Mouse (Mus musculus): ENCODE results near the gene Tgtp2. TPM values are rescaled to one million over a fixed set of nuclear protein-coding genes. Genes with fewer than 3 reads are reported as not detected.

Tgtp2 gene
- total and polyA plus RNA-seq, 2 experiments from 2014 or later = not detected

Other genes starting within 250 kb of the Tgtp2 start
- 42.2 and 47.1 TPM in 2 replicates for gene Trim41, start 246.9 kb downstream of the Tgtp2 start, total RNA-seq (2014; rRNA removed)
- 4.4 TPM in 2 replicates for gene Trim41, start 246.9 kb downstream of the Tgtp2 start, polyA plus RNA-seq (2015; fragmentation: Nextera tagmentation; extraction: Ambion mirVana)
- gene Trim7, start 238.1 kb downstream of the Tgtp2 start, total RNA-seq (2014; rRNA removed) = 5.6 and 9.5 TPM in 2 replicates
- 1.9 and 2.5 TPM in 2 replicates for gene Trim7, start 238.1 kb downstream of the Tgtp2 start, polyA plus RNA-seq (2015; fragmentation: Nextera tagmentation; extraction: Ambion mirVana)
- gene Gm12184, start 237.6 kb downstream of the Tgtp2 start, total RNA-seq (2014; rRNA removed) = 8.0 and 9.3 TPM in 2 replicates
- gene Gm12184, start 237.6 kb downstream of the Tgtp2 start, polyA plus RNA-seq (2015; fragmentation: Nextera tagmentation; extraction: Ambion mirVana) = 3.7 and 5.0 TPM in 2 replicates
- 3.0 and 6.7 TPM in 2 replicates for gene Irgm1, start 192.5 kb downstream of the Tgtp2 start, total RNA-seq (2014; rRNA removed)
- 3.5 and 4.9 TPM in 2 replicates for gene Irgm1, start 192.5 kb downstream of the Tgtp2 start, polyA plus RNA-seq (2015; fragmentation: Nextera tagmentation; extraction: Ambion mirVana)
- 0.29 and 0.38 TPM in 2 replicates for gene Gm5431, start 162.0 kb downstream of the Tgtp2 start, total RNA-seq (2014; rRNA removed)
- gene Gm5431, start 162.0 kb downstream of the Tgtp2 start, polyA plus RNA-seq (2015; fragmentation: Nextera tagmentation; extraction: Ambion mirVana) = 0.10 and 0.19 TPM in 2 replicates
- 1.8 TPM in 2 replicates for gene Psme2b, start 118.0 kb downstream of the Tgtp2 start, total RNA-seq (2014; rRNA removed)
- gene Psme2b, start 118.0 kb downstream of the Tgtp2 start, polyA plus RNA-seq (2015; fragmentation: Nextera tagmentation; extraction: Ambion mirVana) = 1.5 and 2.0 TPM in 2 replicates
- not detected in 2 replicates for gene Olfr56, start 85.3 kb downstream of the Tgtp2 start, total RNA-seq (2014; rRNA removed)
- not detected in 2 replicates for gene Olfr56, start 85.3 kb downstream of the Tgtp2 start, polyA plus RNA-seq (2015; fragmentation: Nextera tagmentation; extraction: Ambion mirVana)
- 0.52 and 0.92 TPM in 2 replicates for gene 9930111J21Rik1, start 84.8 kb downstream of the Tgtp2 start, total RNA-seq (2014; rRNA removed)
- gene 9930111J21Rik1, start 84.8 kb downstream of the Tgtp2 start, polyA plus RNA-seq (2015; fragmentation: Nextera tagmentation; extraction: Ambion mirVana) = 0.10 and 0.24 TPM in 2 replicates
- gene Gm12185, start 72.0 kb downstream of the Tgtp2 start, total RNA-seq (2014; rRNA removed) = not detected in 2 replicates
- not detected in 2 replicates for gene Gm12185, start 72.0 kb downstream of the Tgtp2 start, polyA plus RNA-seq (2015; fragmentation: Nextera tagmentation; extraction: Ambion mirVana)
- gene Tgtp1, start 70.0 kb downstream of the Tgtp2 start, total RNA-seq (2014; rRNA removed) = 0.48 TPM in 1 of 2 replicates, not detected in the other
- gene Tgtp1, start 70.0 kb downstream of the Tgtp2 start, polyA plus RNA-seq (2015; fragmentation: Nextera tagmentation; extraction: Ambion mirVana) = 0.26 and 0.28 TPM in 2 replicates
- 0.62 and 1.0 TPM in 2 replicates for gene 9930111J21Rik2, start 13.0 kb downstream of the Tgtp2 start, total RNA-seq (2014; rRNA removed)
- gene 9930111J21Rik2, start 13.0 kb downstream of the Tgtp2 start, polyA plus RNA-seq (2015; fragmentation: Nextera tagmentation; extraction: Ambion mirVana) = 0.05 and 0.29 TPM in 2 replicates
- 1.2 and 1.6 TPM in 2 replicates for gene Ifi47, start 12.4 kb upstream of the Tgtp2 start, total RNA-seq (2014; rRNA removed)
- gene Ifi47, start 12.4 kb upstream of the Tgtp2 start, polyA plus RNA-seq (2015; fragmentation: Nextera tagmentation; extraction: Ambion mirVana) = 0.67 and 0.70 TPM in 2 replicates
- gene Olfr1396, start 50.7 kb upstream of the Tgtp2 start, total RNA-seq (2014; rRNA removed) = 0.05 TPM in 1 of 2 replicates, not detected in the other
- gene Olfr1396, start 50.7 kb upstream of the Tgtp2 start, polyA plus RNA-seq (2015; fragmentation: Nextera tagmentation; extraction: Ambion mirVana) = 0.05 TPM in 1 of 2 replicates, not detected in the other
- gene Olfr1395, start 78.1 kb upstream of the Tgtp2 start, total RNA-seq (2014; rRNA removed) = not detected in 2 replicates
- not detected in 2 replicates for gene Olfr1395, start 78.1 kb upstream of the Tgtp2 start, polyA plus RNA-seq (2015; fragmentation: Nextera tagmentation; extraction: Ambion mirVana)
- not detected in 2 replicates for gene Olfr1394, start 90.2 kb upstream of the Tgtp2 start, total RNA-seq (2014; rRNA removed)
- not detected in 2 replicates for gene Olfr1394, start 90.2 kb upstream of the Tgtp2 start, polyA plus RNA-seq (2015; fragmentation: Nextera tagmentation; extraction: Ambion mirVana)
- gene Btnl9, start 123.0 kb upstream of the Tgtp2 start, total RNA-seq (2014; rRNA removed) = 0.08 and 0.14 TPM in 2 replicates
- 0.16 TPM in 1 of 2 replicates, not detected in the other for gene Btnl9, start 123.0 kb upstream of the Tgtp2 start, polyA plus RNA-seq (2015; fragmentation: Nextera tagmentation; extraction: Ambion mirVana)
- 55.8 and 59.5 TPM in 2 replicates for gene Zfp62, start 139.1 kb upstream of the Tgtp2 start, total RNA-seq (2014; rRNA removed)
- gene Zfp62, start 139.1 kb upstream of the Tgtp2 start, polyA plus RNA-seq (2015; fragmentation: Nextera tagmentation; extraction: Ambion mirVana) = 23.9 and 25.5 TPM in 2 replicates
- 63.3 and 75.7 TPM in 2 replicates for gene Mgat1, start 180.0 kb upstream of the Tgtp2 start, total RNA-seq (2014; rRNA removed)
- 25.3 and 28.1 TPM in 2 replicates for gene Mgat1, start 180.0 kb upstream of the Tgtp2 start, polyA plus RNA-seq (2015; fragmentation: Nextera tagmentation; extraction: Ambion mirVana)
- gene Olfr1393, start 214.1 kb upstream of the Tgtp2 start, total RNA-seq (2014; rRNA removed) = 0.08 and 0.48 TPM in 2 replicates
- gene Olfr1393, start 214.1 kb upstream of the Tgtp2 start, polyA plus RNA-seq (2015; fragmentation: Nextera tagmentation; extraction: Ambion mirVana) = 0.10 TPM in 1 of 2 replicates, not detected in the other
- gene Olfr1392, start 221.1 kb upstream of the Tgtp2 start, total RNA-seq (2014; rRNA removed) = 0.31 and 0.95 TPM in 2 replicates
- 0.12 TPM in 1 of 2 replicates, not detected in the other for gene Olfr1392, start 221.1 kb upstream of the Tgtp2 start, polyA plus RNA-seq (2015; fragmentation: Nextera tagmentation; extraction: Ambion mirVana)
- gene Olfr10, start 240.5 kb upstream of the Tgtp2 start, total RNA-seq (2014; rRNA removed) = 0.10 TPM in 1 of 2 replicates, not detected in the other
- not detected in 2 replicates for gene Olfr10, start 240.5 kb upstream of the Tgtp2 start, polyA plus RNA-seq (2015; fragmentation: Nextera tagmentation; extraction: Ambion mirVana)